ENCODE assay signal across 8 mouse cellular contexts in the genomic region with DNA sequence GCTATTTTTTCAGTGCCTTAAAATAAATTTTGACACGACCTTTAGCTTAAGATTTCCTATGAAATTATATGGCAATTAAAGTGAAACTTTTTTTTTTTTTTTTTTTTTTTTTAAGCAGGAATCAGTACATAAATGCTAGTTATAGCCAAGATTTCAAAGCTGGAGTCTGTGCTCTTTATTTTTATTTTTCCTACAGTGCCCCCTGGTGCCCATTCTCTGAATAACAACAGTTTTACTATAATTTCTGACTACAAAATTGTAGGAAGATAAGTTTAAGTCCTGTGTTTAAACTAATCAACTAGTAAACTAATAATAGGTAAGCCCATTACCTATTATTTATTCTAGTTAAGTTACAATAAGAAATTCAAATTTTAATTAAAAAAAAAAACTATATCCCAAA.
DNase-seq lines count a peak whose midpoint lies in the region; ATAC-seq and TF ChIP-seq lines count a peak whose summit lies in the region.

No protein-coding gene starts in this region.

- no peak overlapping the region for H3K4me2 ChIP-seq in midbrain, embryonic 11.5 days
- H3K4me2 ChIP-seq in midbrain, embryonic 16.5 days (ENCODE audit: low read length), result no peak overlapping the region
- H3K4me2 ChIP-seq in lung, embryonic 14.5 days, result no peak overlapping the region

- no peak overlapping the region for H3K27ac ChIP-seq in midbrain, embryonic 11.5 days (ENCODE audit: low read depth, low read length)
- no peak overlapping the region for H3K27ac ChIP-seq in midbrain, embryonic 16.5 days (ENCODE audit: low read length)
- no peak overlapping the region for H3K27ac ChIP-seq in lung, embryonic 14.5 days (ENCODE audit: low read depth)

- no peak overlapping the region for H3K4me3 ChIP-seq in midbrain, embryonic 11.5 days (ENCODE audit: low read depth, low read length)
- no peak overlapping the region for H3K4me3 ChIP-seq in midbrain, embryonic 16.5 days (ENCODE audit: low read depth, low read length)
- H3K4me3 ChIP-seq in lung, embryonic 14.5 days (ENCODE audit: low read depth, low read length), result no peak overlapping the region

- peak; percentile 49 for TF ChIP-seq CTCF in lung, embryonic 14.5 days (IDR thresholded peaks at IDR 0.05; ENCODE audit: low read depth)

- DNase-seq in gastrocnemius, adult 18-20 months (ENCODE audit: low spot score), result peak; percentile 56
- DNase-seq in gastrocnemius, adult 8-10 months (ENCODE audit: low spot score in 2 of 2), result no peak
- peak; percentile 96 for DNase-seq in midbrain, embryonic 11.5 days (ENCODE audit: low spot score, missing footprints)
- DNase-seq in MEL-GATA-1-ER (ENCODE audit: extremely low read depth, low read depth), result peak; percentile 4
- DNase-seq in embryo, embryonic 11.5 days (ENCODE audit: low read depth, low spot score), result peak; percentile 7
- DNase-seq in lung, embryonic 14.5 days, result peak; percentile 82

- no peaks in the 10 kb centered on the region for H3K36me3 ChIP-seq in midbrain, embryonic 11.5 days (ENCODE audit: control insufficient read depth, insufficient read depth, low read length)
- H3K36me3 ChIP-seq in midbrain, embryonic 16.5 days (ENCODE audit: control insufficient read depth, insufficient read depth, low read length), result no peaks in the 10 kb centered on the region
- H3K36me3 ChIP-seq in lung, embryonic 14.5 days (ENCODE audit: insufficient read depth), result no peaks in the 10 kb centered on the region

- WGBS in midbrain, embryonic 11.5 days, result 12% methylated on average over 1 of the region's 1 CpGs
- 4% methylated on average over 1 of the region's 1 CpGs for WGBS in midbrain, embryonic 16.5 days
- 9% methylated on average over 1 of the region's 1 CpGs for whole genome bisulfite sequencing in lung, embryonic 14.5 days

- H3K27me3 ChIP-seq in midbrain, embryonic 11.5 days (ENCODE audit: control insufficient read depth, insufficient read depth, low read length), result no peaks in the 10 kb centered on the region
- H3K27me3 ChIP-seq in midbrain, embryonic 16.5 days (ENCODE audit: control insufficient read depth, insufficient read depth, low read depth, low read length), result no peaks in the 10 kb centered on the region
- H3K27me3 ChIP-seq in lung, embryonic 14.5 days (ENCODE audit: insufficient read depth, low read length), result no peaks in the 10 kb centered on the region

- no peak overlapping the region for H3K9ac ChIP-seq in midbrain, embryonic 11.5 days (ENCODE audit: low read length)
- no peak overlapping the region for H3K9ac ChIP-seq in midbrain, embryonic 16.5 days (ENCODE audit: low read depth, low read length)
- no peak overlapping the region for H3K9ac ChIP-seq in lung, embryonic 14.5 days

- no peaks in the 10 kb centered on the region for H3K4me1 ChIP-seq in midbrain, embryonic 11.5 days (ENCODE audit: control insufficient read depth, insufficient read depth, low read length)
- H3K4me1 ChIP-seq in midbrain, embryonic 16.5 days (ENCODE audit: control insufficient read depth, insufficient read depth, low read length), result no peaks in the 10 kb centered on the region
- H3K4me1 ChIP-seq in lung, embryonic 14.5 days (ENCODE audit: insufficient read depth), result no peaks in the 10 kb centered on the region

- ATAC-seq in midbrain, embryonic 11.5 days (ENCODE audit: low FRiP score), result no peak
- ATAC-seq in midbrain, embryonic 16.5 days, result no peak
- ATAC-seq in lung, embryonic 14.5 days (ENCODE audit: insufficient read depth), result no peak
- no peak for ATAC-seq in erythroid progenitor cell, adult 5-6 weeks (replicated peaks; ENCODE audit: low FRiP score, poor library complexity, severe bottlenecking)

- no peaks in the 10 kb centered on the region for H3K9me3 ChIP-seq in midbrain, embryonic 11.5 days (ENCODE audit: control insufficient read depth, low read length)
- no peaks in the 10 kb centered on the region for H3K9me3 ChIP-seq in midbrain, embryonic 16.5 days (replicated peaks; ENCODE audit: control insufficient read depth, low read length, poor library complexity, severe bottlenecking)
- H3K9me3 ChIP-seq in lung, embryonic 14.5 days (ENCODE audit: low read depth, low read length), result no peaks in the 10 kb centered on the region

Comparison
In these comparisons a context has a peak if more than half of its experiments do, and no peak if none do; other contexts are left out.
1. DNase-seq: peak in gastrocnemius, adult 18-20 months (single experiment), midbrain, embryonic 11.5 days (single experiment), MEL-GATA-1-ER (single experiment), embryo, embryonic 11.5 days (single experiment) and lung, embryonic 14.5 days (single experiment); none in gastrocnemius, adult 8-10 months (0 of 2).